Mouse (Mus musculus): ENCODE measurements around the gene Itpk1.
A peak's percentile ranks its signal among the peaks of the same experiment; 100 is the strongest.

Itpk1 gene

GRCm38 (mm10) chr12:102622302-102622842, 82.4 kb downstream of the Itpk1 start:
- DNase-seq, result no peak

DNA sequence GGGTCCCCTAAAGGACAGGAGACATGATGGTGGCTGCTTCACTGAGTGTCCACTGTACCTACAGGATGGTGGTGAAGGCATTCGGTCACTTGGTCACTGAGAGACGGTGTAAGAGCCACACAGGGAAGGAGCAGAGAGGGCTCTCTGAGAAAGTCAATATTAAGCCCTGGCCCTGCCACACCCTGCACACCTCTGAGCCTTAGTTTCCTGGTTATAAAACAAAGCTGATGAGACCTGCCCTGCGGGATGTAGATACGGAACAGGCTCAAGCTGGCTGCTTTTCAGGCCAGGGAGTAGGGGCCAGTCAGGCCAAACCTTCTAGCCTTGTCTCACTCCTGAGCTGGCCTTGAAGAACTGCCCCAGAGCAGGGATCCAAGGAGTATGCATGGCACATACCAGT, 82.9 kb downstream of the Itpk1 start:
- DNase-seq, result no peak

GRCm38 (mm10) chr12:102621205-102621604, 83.5 kb downstream of the Itpk1 start:
- no peak for DNase-seq

GRCm38 (mm10) chr12:102619908-102620307, 84.8 kb downstream of the Itpk1 start:
- DNase-seq, result no peak

DNA sequence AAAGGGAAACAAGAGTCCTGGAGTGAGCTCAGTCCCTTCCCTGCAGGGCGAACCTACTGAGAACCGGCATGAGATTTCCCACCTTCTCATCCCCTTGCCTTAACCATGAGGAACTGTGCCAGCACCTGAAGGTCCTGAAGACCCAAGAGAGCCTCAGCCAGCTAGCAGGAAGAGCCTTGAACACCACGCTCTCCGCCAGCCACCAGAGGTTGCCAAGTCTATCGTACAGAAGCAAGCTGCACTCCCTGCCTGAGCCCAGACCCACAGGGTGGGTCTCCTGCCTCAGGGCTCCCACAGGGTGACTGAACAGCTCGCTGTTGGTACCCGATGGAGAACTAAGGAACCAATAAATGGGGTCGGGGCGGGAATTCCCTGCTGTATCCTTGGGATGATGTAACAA, 86.6 kb downstream of the Itpk1 start:
- no peak for DNase-seq

DNA sequence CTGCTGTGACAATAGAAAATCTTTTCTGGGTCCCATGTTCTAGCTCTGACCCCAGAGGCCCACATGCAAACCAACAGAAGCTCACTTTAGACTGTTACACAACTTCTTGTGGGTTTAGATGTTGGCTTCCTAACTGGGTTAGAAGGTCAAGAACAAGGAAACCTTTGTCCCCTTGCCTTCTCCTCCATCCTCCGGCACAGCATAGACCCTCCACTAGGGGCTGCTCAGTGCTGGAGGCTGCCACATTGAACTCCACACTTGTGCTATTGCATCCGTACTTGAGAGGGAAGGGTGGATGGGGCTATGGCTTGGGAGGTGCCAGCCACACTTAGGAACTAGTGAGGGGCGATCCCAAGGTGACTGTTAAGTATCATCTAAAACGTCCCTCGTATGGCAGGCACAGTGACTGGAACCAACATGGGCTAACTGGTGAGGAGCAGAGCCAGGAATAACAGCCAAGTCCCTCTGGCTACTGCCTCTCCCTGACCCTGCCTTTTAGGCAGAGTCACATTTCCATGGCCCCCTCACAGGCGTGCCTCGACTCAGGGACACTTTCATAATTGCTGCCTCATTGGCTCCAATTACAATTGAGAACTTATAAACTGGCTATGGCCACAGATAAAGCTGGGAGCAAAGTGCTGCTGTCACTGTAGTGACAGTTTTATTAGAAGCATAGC, 87.7 kb downstream of the Itpk1 start:
- no peak for DNase-seq

- DNase-seq, result no peak
Measured at GRCm38 (mm10) chr12:102616201-102616600, 88.5 kb downstream of the Itpk1 start.

DNA sequence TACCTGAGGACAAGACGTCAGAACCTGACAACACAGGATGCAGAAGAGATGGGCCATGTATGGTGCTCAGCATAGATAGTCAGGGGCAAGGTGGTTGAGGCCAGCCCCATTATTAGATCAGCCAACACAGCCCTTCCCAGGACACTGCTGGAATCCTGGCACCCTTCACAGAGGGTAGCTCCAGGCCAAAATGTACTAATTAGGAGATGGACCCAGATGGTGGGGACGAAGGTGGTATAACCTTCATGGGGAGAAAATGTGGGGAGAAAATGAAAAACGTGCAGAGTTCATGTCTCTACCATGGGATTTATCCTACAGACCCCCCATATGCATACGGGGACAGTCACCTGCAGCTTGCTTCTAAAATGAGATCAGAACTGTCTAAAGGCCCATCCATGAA, 91.3 kb downstream of the Itpk1 start:
- no peak for DNase-seq

DNA sequence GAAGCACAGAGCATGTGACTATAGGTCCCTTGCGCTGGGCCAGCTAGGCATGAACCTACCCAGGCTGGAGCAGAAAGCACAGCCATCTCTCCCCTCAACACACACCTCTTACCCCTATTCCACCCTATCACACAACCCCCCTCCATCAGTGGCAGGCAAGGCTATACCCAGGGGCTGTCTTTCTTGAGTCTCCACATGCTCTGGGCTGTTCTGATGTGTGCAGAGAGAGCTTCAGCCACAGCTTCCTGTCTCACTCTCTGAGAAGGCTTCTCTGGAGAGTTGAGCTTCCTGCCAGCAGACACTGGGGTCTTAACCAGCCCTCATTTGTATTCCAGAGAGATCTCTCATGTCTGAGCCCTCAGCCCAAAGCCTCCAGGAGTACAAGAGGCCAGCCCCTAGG, 92.3 kb downstream of the Itpk1 start:
- no peak for DNase-seq

- no peak for DNase-seq
Measured at GRCm38 (mm10) chr12:102610927-102611326, 93.8 kb downstream of the Itpk1 start.

DNA sequence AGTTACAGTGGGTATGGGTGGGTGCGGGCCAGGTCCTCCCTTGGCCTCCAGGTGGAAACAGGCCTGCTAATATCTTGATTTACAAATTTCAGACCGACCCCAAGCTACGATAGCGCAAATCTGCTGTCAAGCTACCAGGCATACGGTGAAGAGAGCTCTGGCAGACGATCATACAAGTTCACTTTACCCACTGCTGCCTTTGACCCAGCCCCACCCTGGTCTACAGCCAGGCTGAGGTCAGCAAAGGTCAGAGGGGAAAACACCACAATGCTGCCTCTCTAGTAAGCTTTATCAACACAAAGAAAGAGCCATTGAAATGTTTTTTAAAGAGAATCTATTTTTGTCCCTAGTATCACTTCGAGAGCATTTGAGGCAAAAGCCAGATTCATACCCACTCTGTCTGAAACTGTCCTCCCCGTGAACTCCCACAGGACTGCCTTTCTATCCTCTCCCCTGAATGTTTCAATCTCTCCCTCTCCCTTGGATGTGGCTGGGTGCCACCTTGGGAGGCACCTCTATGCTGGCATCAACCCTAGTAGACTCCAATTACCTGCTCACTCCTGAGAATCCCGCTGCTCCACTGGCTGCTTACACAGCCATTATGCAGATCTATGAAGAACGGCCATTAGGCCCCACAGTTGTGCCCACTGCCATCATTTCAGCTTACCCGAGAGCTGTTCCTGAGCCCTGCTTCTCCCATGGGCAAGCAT, 96.8 kb downstream of the Itpk1 start:
- no peak for DNase-seq

DNA sequence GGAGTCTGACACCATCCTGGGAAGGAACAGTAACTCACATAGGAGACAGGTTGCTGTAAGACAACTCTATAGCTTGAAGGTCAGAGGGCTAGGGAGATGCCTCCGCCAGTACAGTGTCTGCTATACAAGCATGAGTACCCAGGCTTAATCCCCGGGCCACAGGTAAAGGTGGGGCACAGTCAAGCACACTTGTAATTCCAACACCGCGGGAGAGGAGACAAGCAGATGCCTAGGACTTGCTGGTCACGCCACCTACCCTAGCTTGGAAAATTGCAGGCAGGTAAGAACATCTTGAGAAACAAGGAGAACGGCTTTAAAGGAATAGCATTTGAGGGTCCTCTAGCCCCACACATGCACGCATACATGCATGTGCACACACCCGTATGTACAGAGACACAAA, 97.7 kb downstream of the Itpk1 start:
- DNase-seq, result no peak

GRCm38 (mm10) chr12:102605607-102606006, 99.1 kb downstream of the Itpk1 start:
- DNase-seq, result no peak

DNA sequence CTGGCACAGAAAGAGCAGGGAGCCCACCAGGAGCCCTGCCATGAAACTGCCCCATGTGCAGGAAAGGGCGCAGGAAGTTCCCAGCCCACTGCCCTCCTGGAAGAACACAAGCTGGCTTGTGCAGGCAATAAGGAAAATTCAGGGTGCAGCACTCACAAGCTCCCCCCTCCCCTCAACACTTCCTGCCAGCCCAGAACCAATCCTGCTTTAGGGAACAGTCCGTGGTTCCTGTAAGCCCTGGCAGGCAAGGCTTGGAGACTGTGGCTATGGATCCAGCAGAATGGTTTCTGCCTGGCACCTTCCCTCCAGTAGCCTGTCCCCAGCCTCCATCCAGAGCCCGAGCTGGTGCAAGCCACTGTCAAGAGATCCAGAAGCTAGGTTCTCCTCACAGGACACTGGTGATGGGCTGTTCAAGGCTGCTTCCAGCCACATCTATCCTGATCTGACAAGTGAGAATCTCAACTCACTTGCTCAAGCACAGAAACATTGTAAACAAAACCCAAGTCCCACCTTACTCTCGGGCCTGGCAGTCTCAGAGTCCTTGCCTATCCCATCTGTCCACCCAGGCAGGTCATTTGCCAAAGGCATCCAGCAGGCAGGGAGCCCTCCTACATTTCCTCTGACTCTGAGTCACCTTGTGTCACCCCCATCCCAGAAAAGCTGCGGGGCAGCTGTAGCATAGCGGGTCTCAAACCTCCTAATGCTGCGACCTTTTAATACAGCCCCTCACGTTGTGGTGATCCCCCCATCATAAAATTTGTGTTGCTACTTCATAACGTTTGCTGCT, 102.3 kb downstream of the Itpk1 start:
- no peak for DNase-seq

GRCm38 (mm10) chr12:102601847-102602246, 102.9 kb downstream of the Itpk1 start:
- DNase-seq, result no peak

DNA sequence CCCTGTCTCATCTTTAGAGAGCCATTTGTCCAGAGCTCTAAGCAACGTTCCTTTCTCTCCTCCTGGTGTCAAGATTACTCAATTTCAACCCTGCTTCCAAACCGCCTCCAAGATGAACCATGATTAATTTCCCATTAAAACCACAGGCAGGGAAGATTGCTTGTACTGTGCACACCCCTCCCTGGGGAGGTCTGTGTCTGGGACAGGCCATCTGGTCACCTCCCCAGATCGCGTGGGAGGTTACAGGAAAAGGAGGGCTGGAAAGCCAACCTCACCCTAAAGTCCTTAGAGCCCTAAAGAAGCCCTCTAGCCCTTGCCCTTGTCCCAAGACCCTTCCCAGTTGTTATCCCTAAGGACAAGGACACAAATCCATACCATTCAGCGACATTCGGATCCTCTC, 104.4 kb downstream of the Itpk1 start:
- DNase-seq, result no peak

- no peak for DNase-seq
Measured at GRCm38 (mm10) chr12:102599801-102600200, 104.9 kb downstream of the Itpk1 start.

- no peak for DNase-seq
Measured at GRCm38 (mm10) chr12:102598535-102598934, 106.2 kb downstream of the Itpk1 start.

- DNase-seq, result no peak
Measured at GRCm38 (mm10) chr12:102597466-102597865, 107.3 kb downstream of the Itpk1 start.

GRCm38 (mm10) chr12:102596410-102596809, 108.3 kb downstream of the Itpk1 start:
- DNase-seq, result no peak

DNA sequence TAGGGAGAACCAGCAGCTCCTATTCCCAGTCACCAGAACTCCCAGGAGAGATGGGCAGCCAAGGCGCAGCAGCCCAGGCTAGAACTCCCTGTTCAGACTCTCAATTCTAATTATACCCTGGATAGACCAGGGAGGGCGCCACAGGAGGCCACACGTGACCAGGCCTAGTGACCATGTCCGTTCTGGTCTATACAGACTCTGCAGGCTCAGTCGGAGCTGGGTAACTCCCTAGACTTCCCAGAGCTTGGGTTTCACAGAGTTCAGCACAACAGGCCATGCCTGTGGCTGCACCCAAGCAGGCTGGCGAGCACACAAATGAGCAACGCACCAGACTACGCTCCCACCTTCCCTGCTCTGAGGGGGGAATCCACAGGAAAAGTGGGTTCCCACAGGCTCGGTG, 110.1 kb downstream of the Itpk1 start:
- DNase-seq, result no peak

- DNase-seq, result peak; percentile 70
Measured at GRCm38 (mm10) chr12:102593699-102594098, 111.0 kb downstream of the Itpk1 start.

- DNase-seq, result no peak
Measured at GRCm38 (mm10) chr12:102590711-102591360, 113.9 kb downstream of the Itpk1 start.
